Mouse (Mus musculus): ENCODE data around the gene Fxyd3.

- no peak for TF ChIP-seq CTCF (IDR thresholded peaks at IDR 0.05)
- TF ChIP-seq EP300 (IDR thresholded peaks at IDR 0.05; ENCODE audit: insufficient read depth, low read depth, low read length): no peak
- TF ChIP-seq POLR2A (IDR thresholded peaks at IDR 0.05; ENCODE audit: insufficient read depth, low read depth, low read length): no peak
Measured at GRCm38 (mm10) chr7:31122641-31123631, 46.4 kb upstream of the Fxyd3 start.

Measured in heart, adult 2 months (tissue).